Mouse (Mus musculus) limb, embryonic 14.5 days (tissue): ENCODE measurements around the gene Olfr1137. TPM values are rescaled to one million over a fixed set of nuclear protein-coding genes. Genes with fewer than 3 reads are reported as not detected.

Experiments used
- ATAC-seq: fragments of 200-750 bp; cut with Nextera tagmentation; 2 replicates; pipeline ENCODE4 v1.8.0; 2017; ENCODE audit warnings: low read depth, moderate number of reproducible peaks, moderate TSS enrichment; ENCODE audit not compliant: low FRiP score
- DNase-seq: peaks from one replicate; pipeline ENCODE4 v3.0.0-alpha.2; 2015; ENCODE audit warnings: low spot score
- H3K27ac ChIP-seq: fragments of 300-500 bp; sonication (generic); replicated peaks from 2 replicates; pipeline ENCODE4 v1.5.1; 2014; ENCODE audit warnings: low read depth, mild to moderate bottlenecking, low read length, moderate library complexity, mixed read lengths
- H3K27me3 ChIP-seq: fragments of 300-500 bp; sonication (generic); 2 replicates; pipeline ENCODE4 v1.6.1; 2014; ENCODE audit warnings: low read length, mixed read lengths; ENCODE audit not compliant: control insufficient read depth, insufficient read depth
- H3K36me3 ChIP-seq: fragments of 300-500 bp; sonication (generic); 2 replicates; pipeline ENCODE4 v1.6.1; 2014; ENCODE audit warnings: mild to moderate bottlenecking, low read length, moderate library complexity, mixed read lengths; ENCODE audit not compliant: control insufficient read depth, insufficient read depth
- H3K4me1 ChIP-seq: fragments of 300-500 bp; sonication (generic); 2 replicates; pipeline ENCODE4 v1.6.1; 2014; ENCODE audit warnings: antibody characterized with exemption, low read length, mixed read lengths; ENCODE audit not compliant: control insufficient read depth, insufficient read depth
- H3K4me2 ChIP-seq: fragments of 300-500 bp; sonication (generic); replicated peaks from 2 replicates; pipeline ENCODE4 v1.6.1; 2014; ENCODE audit warnings: low read depth, mild to moderate bottlenecking, low read length, moderate library complexity; ENCODE audit not compliant: severe bottlenecking
- H3K4me3 ChIP-seq: fragments of 300-500 bp; sonication (generic); replicated peaks from 2 replicates; pipeline ENCODE4 v1.5.1; 2014; ENCODE audit warnings: low read length
- H3K9ac ChIP-seq: fragments of 300-500 bp; sonication (generic); 2 replicates; pipeline ENCODE4 v1.6.1; 2014; ENCODE audit warnings: mild to moderate bottlenecking, low read depth, low read length, moderate library complexity; ENCODE audit not compliant: severe bottlenecking
- H3K9me3 ChIP-seq: fragments of 300-500 bp; sonication (generic); 2 replicates; pipeline ENCODE4 v1.6.1; 2016; ENCODE audit warnings: low read length; ENCODE audit not compliant: control insufficient read depth
- POLR2A ChIP-seq: fragments of 200-500 bp; IDR thresholded peaks from 2 replicates; pipeline ENCODE4 v1.8.0; 2012; ENCODE audit warnings: inconsistent platforms, mild to moderate bottlenecking, moderate library complexity, borderline replicate concordance; ENCODE audit not compliant: insufficient read depth, insufficient read length; ENCODE audit errors: extremely low read depth
- WGBS: fragments of 180-500 bp; shearing (Covaris S2); extraction: QIAGEN DNeasy Blood & Tissue Kit; methylation state at CpG from one replicate; pipeline ENCODE4 v1.1.7; 2014; 5-methylcytosine and 5-hydroxymethylcytosine counted together
- polyA plus RNA-seq, 2 experiments: library from polyadenylated mRNA; depleted of rRNA in 1 of 2; stranded (reverse) in 1 of 2; unstranded in 1 of 2; fragments of >200 nt; fragmentation: Nextera tagmentation in 1 of 2; extraction: Ambion mirVana in 1 of 2; gene quantifications; 2 replicates each; pipeline versions ENCODE4 v1.2.1 to v1.2.3; 2012 to 2014

The Olfr1137 gene
- polyA plus RNA-seq, 2 experiments, result not detected

DNA sequence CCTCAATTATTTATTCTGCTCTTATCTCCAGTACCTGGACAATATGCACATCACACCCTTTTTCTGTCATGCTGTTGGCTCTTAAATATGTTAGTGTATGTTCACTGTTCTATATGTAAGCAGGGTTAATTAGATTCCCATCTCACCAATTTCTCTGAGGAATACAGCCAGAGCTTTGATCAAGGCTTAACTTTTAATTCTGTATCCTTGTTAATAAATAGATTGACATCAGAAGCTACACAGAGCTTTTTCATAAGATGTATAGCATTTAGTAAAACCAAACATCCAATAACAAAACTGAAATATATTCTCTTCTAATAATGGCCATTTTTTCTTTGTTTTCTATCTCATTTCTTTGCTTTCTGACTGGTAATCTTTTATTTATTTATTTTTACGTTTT, 39.4 kb downstream of the Olfr1137 start, which contains the start of gene Olfr1135:
Olfr1135 (minus strand) TSS at position 101 of the 400 bp plus-strand sequence.
- ATAC-seq (no peak), DNase-seq (no peak)
- WGBS, result 12% methylated on average over 1 of the region's 1 CpGs
- Histone ChIP-seq H3K4me2 (no peak within 1 kb of the TSS), H3K4me3 (no peak within 1 kb of the TSS), H3K27me3 (no peaks in the 10 kb centered on the region), H3K9ac (no peak within 1 kb of the TSS), H3K9me3 (no peaks in the 10 kb centered on the region), H3K36me3 (no peaks in the 10 kb centered on the region), H3K27ac (no peak within 1 kb of the TSS), H3K4me1 (no peaks in the 10 kb centered on the region)
- TF ChIP-seq POLR2A, result no peak

Other genes starting within 250 kb of the Olfr1137 start
- gene Pramel7, start 216.1 kb downstream of the Olfr1137 start, polyA plus RNA-seq (2012; rRNA removed), result not detected in 2 replicates
- not detected in 2 replicates for gene Pramel7, start 216.1 kb downstream of the Olfr1137 start, polyA plus RNA-seq (2014; fragmentation: Nextera tagmentation; extraction: Ambion mirVana)
- gene Pramel6, start 206.6 kb downstream of the Olfr1137 start, polyA plus RNA-seq (2012; rRNA removed), result not detected in 2 replicates
- gene Pramel6, start 206.6 kb downstream of the Olfr1137 start, polyA plus RNA-seq (2014; fragmentation: Nextera tagmentation; extraction: Ambion mirVana), result not detected in 2 replicates
- not detected in 2 replicates for gene Olfr153, start 181.4 kb downstream of the Olfr1137 start, polyA plus RNA-seq (2012; rRNA removed)
- gene Olfr153, start 181.4 kb downstream of the Olfr1137 start, polyA plus RNA-seq (2014; fragmentation: Nextera tagmentation; extraction: Ambion mirVana), result not detected in 2 replicates
- gene Olfr1128, start 167.6 kb downstream of the Olfr1137 start, polyA plus RNA-seq (2012; rRNA removed), result not detected in 2 replicates
- gene Olfr1128, start 167.6 kb downstream of the Olfr1137 start, polyA plus RNA-seq (2014; fragmentation: Nextera tagmentation; extraction: Ambion mirVana), result not detected in 2 replicates
- not detected in 2 replicates for gene Olfr1129, start 139.3 kb downstream of the Olfr1137 start, polyA plus RNA-seq (2012; rRNA removed)
- not detected in 2 replicates for gene Olfr1129, start 139.3 kb downstream of the Olfr1137 start, polyA plus RNA-seq (2014; fragmentation: Nextera tagmentation; extraction: Ambion mirVana)
- gene Olfr1130, start 107.0 kb downstream of the Olfr1137 start, polyA plus RNA-seq (2012; rRNA removed), result not detected in 2 replicates
- not detected in 2 replicates for gene Olfr1130, start 107.0 kb downstream of the Olfr1137 start, polyA plus RNA-seq (2014; fragmentation: Nextera tagmentation; extraction: Ambion mirVana)
- gene Olfr1131, start 86.1 kb downstream of the Olfr1137 start, polyA plus RNA-seq (2012; rRNA removed), result not detected in 2 replicates
- gene Olfr1131, start 86.1 kb downstream of the Olfr1137 start, polyA plus RNA-seq (2014; fragmentation: Nextera tagmentation; extraction: Ambion mirVana), result not detected in 2 replicates
- not detected in 2 replicates for gene Olfr1132, start 75.6 kb downstream of the Olfr1137 start, polyA plus RNA-seq (2012; rRNA removed)
- not detected in 2 replicates for gene Olfr1132, start 75.6 kb downstream of the Olfr1137 start, polyA plus RNA-seq (2014; fragmentation: Nextera tagmentation; extraction: Ambion mirVana)
- not detected in 2 replicates for gene Olfr1133, start 65.8 kb downstream of the Olfr1137 start, polyA plus RNA-seq (2012; rRNA removed)
- gene Olfr1133, start 65.8 kb downstream of the Olfr1137 start, polyA plus RNA-seq (2014; fragmentation: Nextera tagmentation; extraction: Ambion mirVana), result not detected in 2 replicates
- not detected in 2 replicates for gene Olfr1134, start 54.7 kb downstream of the Olfr1137 start, polyA plus RNA-seq (2012; rRNA removed)
- not detected in 2 replicates for gene Olfr1134, start 54.7 kb downstream of the Olfr1137 start, polyA plus RNA-seq (2014; fragmentation: Nextera tagmentation; extraction: Ambion mirVana)
- not detected in 2 replicates for gene Olfr1135, start 39.5 kb downstream of the Olfr1137 start, polyA plus RNA-seq (2012; rRNA removed)
- gene Olfr1135, start 39.5 kb downstream of the Olfr1137 start, polyA plus RNA-seq (2014; fragmentation: Nextera tagmentation; extraction: Ambion mirVana), result not detected in 2 replicates
- gene Olfr1136, start 19.2 kb downstream of the Olfr1137 start, polyA plus RNA-seq (2012; rRNA removed), result not detected in 2 replicates
- gene Olfr1136, start 19.2 kb downstream of the Olfr1137 start, polyA plus RNA-seq (2014; fragmentation: Nextera tagmentation; extraction: Ambion mirVana), result not detected in 2 replicates
- gene Olfr1138, start 26.8 kb upstream of the Olfr1137 start, polyA plus RNA-seq (2012; rRNA removed), result not detected in 2 replicates
- not detected in 2 replicates for gene Olfr1138, start 26.8 kb upstream of the Olfr1137 start, polyA plus RNA-seq (2014; fragmentation: Nextera tagmentation; extraction: Ambion mirVana)
- not detected in 2 replicates for gene Olfr1140, start 30.6 kb upstream of the Olfr1137 start, polyA plus RNA-seq (2012; rRNA removed)
- not detected in 2 replicates for gene Olfr1140, start 30.6 kb upstream of the Olfr1137 start, polyA plus RNA-seq (2014; fragmentation: Nextera tagmentation; extraction: Ambion mirVana)
- gene Olfr1141, start 40.8 kb upstream of the Olfr1137 start, polyA plus RNA-seq (2012; rRNA removed), result not detected in 2 replicates
- gene Olfr1141, start 40.8 kb upstream of the Olfr1137 start, polyA plus RNA-seq (2014; fragmentation: Nextera tagmentation; extraction: Ambion mirVana), result not detected in 2 replicates
- not detected in 2 replicates for gene Olfr152, start 66.3 kb upstream of the Olfr1137 start, polyA plus RNA-seq (2012; rRNA removed)
- gene Olfr152, start 66.3 kb upstream of the Olfr1137 start, polyA plus RNA-seq (2014; fragmentation: Nextera tagmentation; extraction: Ambion mirVana), result not detected in 2 replicates
- gene Olfr1143, start 87.4 kb upstream of the Olfr1137 start, polyA plus RNA-seq (2012; rRNA removed), result not detected in 2 replicates
- not detected in 2 replicates for gene Olfr1143, start 87.4 kb upstream of the Olfr1137 start, polyA plus RNA-seq (2014; fragmentation: Nextera tagmentation; extraction: Ambion mirVana)
- gene Olfr1145, start 96.6 kb upstream of the Olfr1137 start, polyA plus RNA-seq (2012; rRNA removed), result not detected in 2 replicates
- gene Olfr1145, start 96.6 kb upstream of the Olfr1137 start, polyA plus RNA-seq (2014; fragmentation: Nextera tagmentation; extraction: Ambion mirVana), result not detected in 2 replicates
- gene Olfr1148, start 117.4 kb upstream of the Olfr1137 start, polyA plus RNA-seq (2012; rRNA removed), result not detected in 2 replicates
- not detected in 2 replicates for gene Olfr1148, start 117.4 kb upstream of the Olfr1137 start, polyA plus RNA-seq (2014; fragmentation: Nextera tagmentation; extraction: Ambion mirVana)
- not detected in 2 replicates for gene Olfr1150-ps1, start 130.8 kb upstream of the Olfr1137 start, polyA plus RNA-seq (2012; rRNA removed)
- gene Olfr1150-ps1, start 130.8 kb upstream of the Olfr1137 start, polyA plus RNA-seq (2014; fragmentation: Nextera tagmentation; extraction: Ambion mirVana), result not detected in 2 replicates
- not detected in 2 replicates for gene Olfr1151, start 142.7 kb upstream of the Olfr1137 start, polyA plus RNA-seq (2012; rRNA removed)
- not detected in 2 replicates for gene Olfr1151, start 142.7 kb upstream of the Olfr1137 start, polyA plus RNA-seq (2014; fragmentation: Nextera tagmentation; extraction: Ambion mirVana)
- gene Olfr1152, start 153.3 kb upstream of the Olfr1137 start, polyA plus RNA-seq (2012; rRNA removed), result not detected in 2 replicates
- not detected in 2 replicates for gene Olfr1152, start 153.3 kb upstream of the Olfr1137 start, polyA plus RNA-seq (2014; fragmentation: Nextera tagmentation; extraction: Ambion mirVana)
- not detected in 2 replicates for gene Olfr1153, start 181.8 kb upstream of the Olfr1137 start, polyA plus RNA-seq (2012; rRNA removed)
- not detected in 2 replicates for gene Olfr1153, start 181.8 kb upstream of the Olfr1137 start, polyA plus RNA-seq (2014; fragmentation: Nextera tagmentation; extraction: Ambion mirVana)
- gene Olfr1154, start 192.0 kb upstream of the Olfr1137 start, polyA plus RNA-seq (2012; rRNA removed), result not detected in 2 replicates
- gene Olfr1154, start 192.0 kb upstream of the Olfr1137 start, polyA plus RNA-seq (2014; fragmentation: Nextera tagmentation; extraction: Ambion mirVana), result not detected in 2 replicates
- not detected in 2 replicates for gene Olfr1155, start 232.0 kb upstream of the Olfr1137 start, polyA plus RNA-seq (2012; rRNA removed)
- gene Olfr1155, start 232.0 kb upstream of the Olfr1137 start, polyA plus RNA-seq (2014; fragmentation: Nextera tagmentation; extraction: Ambion mirVana), result not detected in 2 replicates
- not detected in 2 replicates for gene Olfr1156, start 239.9 kb upstream of the Olfr1137 start, polyA plus RNA-seq (2012; rRNA removed)
- gene Olfr1156, start 239.9 kb upstream of the Olfr1137 start, polyA plus RNA-seq (2014; fragmentation: Nextera tagmentation; extraction: Ambion mirVana), result not detected in 2 replicates